Mouse (Mus musculus) limb, embryonic 14.5 days (tissue): ENCODE results near the gene Slc35a1. TPM values are rescaled to one million over a fixed set of nuclear protein-coding genes. Genes with fewer than 3 reads are reported as not detected.

Source experiments
- ATAC-seq: fragments of 200-750 bp; cut with Nextera tagmentation; 2 replicates; pipeline ENCODE4 v1.8.0; 2017; ENCODE audit warnings: low read depth, moderate number of reproducible peaks, moderate TSS enrichment; ENCODE audit not compliant: low FRiP score
- DNase-seq: peaks from one replicate; pipeline ENCODE4 v3.0.0-alpha.2; 2015; ENCODE audit warnings: low spot score
- H3K27ac ChIP-seq: fragments of 300-500 bp; sonication (generic); replicated peaks from 2 replicates; pipeline ENCODE4 v1.5.1; 2014; ENCODE audit warnings: low read depth, mild to moderate bottlenecking, low read length, moderate library complexity, mixed read lengths
- H3K27me3 ChIP-seq: fragments of 300-500 bp; sonication (generic); 2 replicates; pipeline ENCODE4 v1.6.1; 2014; ENCODE audit warnings: low read length, mixed read lengths; ENCODE audit not compliant: control insufficient read depth, insufficient read depth
- H3K36me3 ChIP-seq: fragments of 300-500 bp; sonication (generic); 2 replicates; pipeline ENCODE4 v1.6.1; 2014; ENCODE audit warnings: mild to moderate bottlenecking, low read length, moderate library complexity, mixed read lengths; ENCODE audit not compliant: control insufficient read depth, insufficient read depth
- H3K4me1 ChIP-seq: fragments of 300-500 bp; sonication (generic); 2 replicates; pipeline ENCODE4 v1.6.1; 2014; ENCODE audit warnings: antibody characterized with exemption, low read length, mixed read lengths; ENCODE audit not compliant: control insufficient read depth, insufficient read depth
- H3K4me2 ChIP-seq: fragments of 300-500 bp; sonication (generic); replicated peaks from 2 replicates; pipeline ENCODE4 v1.6.1; 2014; ENCODE audit warnings: low read depth, mild to moderate bottlenecking, low read length, moderate library complexity; ENCODE audit not compliant: severe bottlenecking
- H3K4me3 ChIP-seq: fragments of 300-500 bp; sonication (generic); replicated peaks from 2 replicates; pipeline ENCODE4 v1.5.1; 2014; ENCODE audit warnings: low read length
- H3K9ac ChIP-seq: fragments of 300-500 bp; sonication (generic); 2 replicates; pipeline ENCODE4 v1.6.1; 2014; ENCODE audit warnings: mild to moderate bottlenecking, low read depth, low read length, moderate library complexity; ENCODE audit not compliant: severe bottlenecking
- H3K9me3 ChIP-seq: fragments of 300-500 bp; sonication (generic); 2 replicates; pipeline ENCODE4 v1.6.1; 2016; ENCODE audit warnings: low read length; ENCODE audit not compliant: control insufficient read depth
- POLR2A ChIP-seq: fragments of 200-500 bp; IDR thresholded peaks from 2 replicates; pipeline ENCODE4 v1.8.0; 2012; ENCODE audit warnings: inconsistent platforms, mild to moderate bottlenecking, moderate library complexity, borderline replicate concordance; ENCODE audit not compliant: insufficient read depth, insufficient read length; ENCODE audit errors: extremely low read depth
- WGBS: fragments of 180-500 bp; shearing (Covaris S2); extraction: QIAGEN DNeasy Blood & Tissue Kit; methylation state at CpG from one replicate; pipeline ENCODE4 v1.1.7; 2014; 5-methylcytosine and 5-hydroxymethylcytosine counted together
- polyA plus RNA-seq, 2 experiments: library from polyadenylated mRNA; depleted of rRNA in 1 of 2; stranded (reverse) in 1 of 2; unstranded in 1 of 2; fragments of >200 nt; fragmentation: Nextera tagmentation in 1 of 2; extraction: Ambion mirVana in 1 of 2; gene quantifications; 2 replicates each; pipeline versions ENCODE4 v1.2.1 to v1.2.3; 2012 to 2014

Slc35a1 gene
- polyA plus RNA-seq, 2 experiments, result 26.8 to 34.5 TPM

DNA sequence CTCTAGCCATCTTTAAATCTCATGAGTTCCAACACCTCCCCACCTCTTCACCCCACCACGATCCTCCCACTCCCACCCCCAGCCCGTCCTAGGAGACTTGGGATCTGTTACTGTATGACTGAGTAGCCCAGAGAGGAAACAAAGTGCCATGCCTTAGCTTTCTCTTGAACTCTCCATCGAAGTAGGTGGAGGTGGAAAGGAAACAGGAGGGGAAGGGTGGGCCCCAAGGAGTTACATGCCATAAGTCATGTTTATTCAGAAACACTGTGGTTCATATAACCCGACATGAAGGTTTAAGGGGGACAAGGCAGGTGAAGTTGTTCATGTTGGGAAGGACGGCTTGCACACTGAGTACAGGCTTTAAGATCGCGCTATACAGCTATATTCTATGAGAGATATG, 49.9 kb downstream of the Slc35a1 start:
- Histone ChIP-seq H3K4me2 (no peak overlapping the region), H3K27ac (no peak overlapping the region), H3K9ac (no peak overlapping the region), H3K9me3 (no peaks in the 10 kb centered on the region), H3K4me3 (no peak overlapping the region), H3K27me3 (no peaks in the 10 kb centered on the region), H3K4me1 (no peaks in the 10 kb centered on the region), H3K36me3 (peaks cover 40% of the 10 kb centered on the region)
- no peak for TF ChIP-seq POLR2A
- 88% methylated on average over 7 of the region's 7 CpGs for WGBS
- ATAC-seq (no peak), DNase-seq (no peak)

DNA sequence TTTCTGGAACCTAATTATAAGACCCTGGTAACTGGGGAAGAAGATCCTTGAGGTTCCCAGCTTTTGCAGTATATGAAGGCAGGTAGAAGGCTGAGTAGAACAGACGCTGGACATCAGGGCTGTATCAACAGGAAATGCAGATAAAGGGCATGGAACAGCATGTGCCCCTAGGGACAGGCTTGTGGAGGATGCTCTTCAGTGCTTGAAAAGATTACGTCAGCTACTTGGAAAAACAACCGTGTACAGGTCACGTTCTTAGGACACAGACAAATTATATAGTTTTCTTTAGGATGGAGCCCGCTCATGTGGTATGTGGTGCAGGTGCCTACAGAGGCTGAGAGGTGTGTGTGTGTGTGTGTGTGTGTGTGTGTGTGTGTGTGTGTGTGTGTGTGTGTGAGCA, 51.2 kb downstream of the Slc35a1 start:
- Histone ChIP-seq H3K9me3 (no peaks in the 10 kb centered on the region), H3K4me2 (no peak overlapping the region), H3K4me3 (no peak overlapping the region), H3K36me3 (peaks cover 37% of the 10 kb centered on the region), H3K4me1 (no peaks in the 10 kb centered on the region), H3K27me3 (no peaks in the 10 kb centered on the region), H3K27ac (no peak overlapping the region), H3K9ac (no peak overlapping the region)
- WGBS, result 91% methylated on average over 5 of the region's 5 CpGs
- DNase-seq (no peak), ATAC-seq (no peak)
- no peak for TF ChIP-seq POLR2A

GRCm38 (mm10) chr4:34634129-34634528, 53.1 kb downstream of the Slc35a1 start:
- H3K27me3 ChIP-seq, result no peaks in the 10 kb centered on the region
- no peak overlapping the region for H3K4me3 ChIP-seq
- peaks cover 46% of the 10 kb centered on the region for H3K36me3 ChIP-seq
- no peak overlapping the region for H3K27ac ChIP-seq
- no peak overlapping the region for H3K4me2 ChIP-seq
- TF ChIP-seq POLR2A, result no peak
- H3K9me3 ChIP-seq, result no peaks in the 10 kb centered on the region
- H3K4me1 ChIP-seq, result no peaks in the 10 kb centered on the region
- no peak for ATAC-seq
- no peak overlapping the region for H3K9ac ChIP-seq
- DNase-seq, result no peak
- WGBS, result 97% methylated on average over 7 of the region's 7 CpGs

- TF ChIP-seq POLR2A, result no peak
- H3K9ac ChIP-seq, result no peak overlapping the region
- WGBS, result 87% methylated on average over 1 of the region's 1 CpGs
- H3K27ac ChIP-seq, result no peak overlapping the region
- no peaks in the 10 kb centered on the region for H3K9me3 ChIP-seq
- no peaks in the 10 kb centered on the region for H3K4me1 ChIP-seq
- H3K4me2 ChIP-seq, result no peak overlapping the region
- H3K4me3 ChIP-seq, result no peak overlapping the region
- no peak for ATAC-seq
- DNase-seq, result no peak
- H3K36me3 ChIP-seq, result peaks cover 70% of the 10 kb centered on the region
- H3K27me3 ChIP-seq, result no peaks in the 10 kb centered on the region
Measured at GRCm38 (mm10) chr4:34629956-34630355, 57.3 kb downstream of the Slc35a1 start.

GRCm38 (mm10) chr4:34626401-34626800, 60.8 kb downstream of the Slc35a1 start:
- no peaks in the 10 kb centered on the region for H3K9me3 ChIP-seq
- H3K4me2 ChIP-seq, result no peak overlapping the region
- WGBS, result 84% methylated on average over 6 of the region's 6 CpGs
- peaks cover 63% of the 10 kb centered on the region for H3K36me3 ChIP-seq
- no peak for DNase-seq
- no peak overlapping the region for H3K9ac ChIP-seq
- H3K27me3 ChIP-seq, result no peaks in the 10 kb centered on the region
- ATAC-seq, result no peak
- H3K4me1 ChIP-seq, result no peaks in the 10 kb centered on the region
- H3K4me3 ChIP-seq, result no peak overlapping the region
- no peak for TF ChIP-seq POLR2A
- H3K27ac ChIP-seq, result no peak overlapping the region

DNA sequence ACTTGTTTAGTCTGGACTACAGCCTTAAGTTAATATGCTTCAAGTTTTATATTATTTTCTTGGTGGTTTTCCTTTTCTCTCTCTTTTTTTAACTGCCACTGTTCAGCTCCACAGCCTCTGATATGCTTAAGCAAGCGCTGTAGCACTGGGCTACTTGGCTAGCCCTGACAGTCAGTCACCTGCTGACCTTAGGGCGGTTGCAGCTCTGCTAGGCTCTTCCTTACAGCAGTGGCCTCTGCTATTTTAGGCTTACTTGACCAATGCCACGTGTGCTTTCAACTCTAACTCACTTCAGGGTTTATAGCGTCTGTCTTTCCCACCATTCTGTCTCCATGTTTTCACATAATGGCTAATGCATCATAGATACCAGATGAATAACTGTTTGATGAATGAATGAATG, 61.7 kb downstream of the Slc35a1 start:
- no peak for TF ChIP-seq POLR2A

More for the DNA sequence above, 61.7 kb downstream of the Slc35a1 start:
- no peak overlapping the region for H3K27ac ChIP-seq
- no peaks in the 10 kb centered on the region for H3K27me3 ChIP-seq
- ATAC-seq, result no peak
- peaks cover 56% of the 10 kb centered on the region for H3K36me3 ChIP-seq
- no peak overlapping the region for H3K9ac ChIP-seq
- no peaks in the 10 kb centered on the region for H3K9me3 ChIP-seq
- H3K4me3 ChIP-seq, result no peak overlapping the region
- no peak for DNase-seq
- no peak overlapping the region for H3K4me2 ChIP-seq
- WGBS, result 84% methylated on average over 4 of the region's 4 CpGs
- no peaks in the 10 kb centered on the region for H3K4me1 ChIP-seq
